Mouse (Mus musculus) liver, postnatal 0 days (tissue): Measurements from ENCODE around the gene Mdh2.

Experiments used
- CTCF ChIP-seq: sonication (generic); IDR thresholded peaks from 2 replicates; pipeline ENCODE4 v1.5.1; 2016; ENCODE audit warnings: antibody characterized with exemption, low read depth
- EP300 ChIP-seq: IDR thresholded peaks from 2 replicates; pipeline ENCODE4 v1.6.1; 2016; ENCODE audit warnings: antibody characterized with exemption, low read depth, mild to moderate bottlenecking

DNA sequence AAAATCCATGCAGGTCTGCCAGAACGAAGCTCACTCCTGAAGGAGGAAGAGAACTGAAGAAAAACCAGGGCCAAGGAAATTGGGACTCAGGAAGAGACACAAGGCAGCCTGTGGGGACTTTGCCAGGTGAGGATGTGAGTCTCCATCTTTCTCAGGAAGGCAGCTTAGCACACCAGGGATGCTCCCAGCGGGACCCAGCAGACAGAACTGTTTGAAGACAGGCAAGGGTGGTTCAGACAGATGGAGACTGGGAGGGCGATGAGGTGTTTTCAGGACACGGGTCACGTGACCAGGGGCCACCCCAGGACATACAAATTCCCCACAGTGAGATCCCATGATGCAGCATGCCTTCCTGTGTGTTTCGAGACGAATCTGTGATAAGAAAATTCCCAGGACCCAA, 40.2 kb downstream of the Mdh2 start:
- TF ChIP-seq EP300 (no peak), CTCF (no peak)
